Comparison of ENCODE assay signal across 8 mouse cellular contexts in the genomic region with DNA sequence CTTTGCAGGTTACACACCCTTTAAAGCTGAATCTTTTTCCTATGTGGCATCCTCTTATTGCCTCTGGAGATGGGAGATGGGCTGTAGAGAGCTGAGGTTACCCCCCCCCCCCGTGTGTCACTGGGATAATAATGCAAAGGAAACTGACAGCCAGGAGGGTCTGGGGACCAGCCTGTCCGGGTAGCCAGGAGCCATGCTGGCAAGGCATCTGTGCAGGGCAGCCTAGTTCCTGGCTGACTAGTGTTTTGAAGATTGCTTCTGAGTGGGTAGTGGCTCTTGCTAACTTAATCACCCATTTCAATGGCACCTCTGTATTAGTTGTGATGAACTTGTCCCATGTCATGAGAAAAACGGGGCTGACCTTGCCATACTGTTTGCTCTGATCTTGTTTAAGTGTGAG. TPM values are rescaled to one million over a fixed set of nuclear protein-coding genes. Genes with fewer than 3 reads are reported as not detected.
DNase-seq lines count a peak whose midpoint lies in the region; ATAC-seq lines count a peak whose summit lies in the region.

No protein-coding gene starts in this region.

- H3K9ac ChIP-seq in lung, embryonic 15.5 days = peak overlapping the region; percentile 76; the same call in 1 of the 2 replicates
- peak overlapping the region; percentile 85 for H3K9ac ChIP-seq in forebrain, embryonic 14.5 days (ENCODE audit: low read length)
- peak overlapping the region; percentile 86 for H3K9ac ChIP-seq in limb, embryonic 13.5 days
- H3K9ac ChIP-seq in stomach, embryonic 14.5 days (replicated peaks; ENCODE audit: low read depth, low read length) = 0 out of 2 replicates have a peak overlapping the region, but pooled peaks have one; percentile 3

- no peaks in the 10 kb centered on the region for H3K27me3 ChIP-seq in lung, embryonic 15.5 days
- H3K27me3 ChIP-seq in forebrain, embryonic 14.5 days (replicated peaks; ENCODE audit: control insufficient read depth, insufficient read depth, low read length) = no peaks in the 10 kb centered on the region
- H3K27me3 ChIP-seq in limb, embryonic 13.5 days = no peaks in the 10 kb centered on the region
- H3K27me3 ChIP-seq in stomach, embryonic 14.5 days (ENCODE audit: control insufficient read depth, insufficient read depth, low read length) = no peaks in the 10 kb centered on the region

- WGBS in lung, embryonic 15.5 days = 33% methylated on average over 3 of the region's 3 CpGs
- 43% methylated on average over 3 of the region's 3 CpGs for whole genome bisulfite sequencing in forebrain, embryonic 14.5 days
- WGBS in limb, embryonic 13.5 days = 41% methylated on average over 3 of the region's 3 CpGs
- 39% methylated on average over 3 of the region's 3 CpGs for WGBS in stomach, embryonic 14.5 days

- no peak overlapping the region for H3K27ac ChIP-seq in lung, embryonic 15.5 days
- H3K27ac ChIP-seq in forebrain, embryonic 14.5 days (ENCODE audit: low read depth, low read length) = no peak overlapping the region
- no peak overlapping the region for H3K27ac ChIP-seq in limb, embryonic 13.5 days
- H3K27ac ChIP-seq in stomach, embryonic 14.5 days (ENCODE audit: low read length) = no peak overlapping the region

- DNase-seq in lung, postnatal 4 days = no peak
- no peak for DNase-seq in forebrain, embryonic 14.5 days (ENCODE audit: low spot score)
- DNase-seq in retina, postnatal 1 day = no peak
- DNase-seq in right cerebral cortex, postnatal 36 days (ENCODE audit: low spot score in 2 of 2) = no peak
- DNase-seq in layer of hippocampus, adult 8-10 months (ENCODE audit: low spot score in 2 of 2) = no peak

- no peak for ATAC-seq in lung, embryonic 15.5 days (ENCODE audit: borderline replicate concordance, extremely low read depth, low FRiP score, low TSS enrichment)
- ATAC-seq in forebrain, embryonic 14.5 days = no peak
- ATAC-seq in limb, embryonic 13.5 days (ENCODE audit: low FRiP score, low read depth) = no peak
- ATAC-seq in stomach, embryonic 14.5 days (ENCODE audit: insufficient number of reproducible peaks, insufficient read depth, low FRiP score, low read depth) = no peak

- H3K4me3 ChIP-seq in lung, embryonic 15.5 days = peak overlapping the region; percentile 80
- peak overlapping the region; percentile 80 for H3K4me3 ChIP-seq in forebrain, embryonic 14.5 days (ENCODE audit: low read depth, low read length)
- H3K4me3 ChIP-seq in limb, embryonic 13.5 days = peak overlapping the region; percentile 90
- H3K4me3 ChIP-seq in stomach, embryonic 14.5 days (ENCODE audit: low read depth, low read length) = peak overlapping the region; percentile 76

- peaks cover 49% of the 10 kb centered on the region for H3K4me1 ChIP-seq in lung, embryonic 15.5 days
- H3K4me1 ChIP-seq in forebrain, embryonic 14.5 days (ENCODE audit: control insufficient read depth, insufficient read depth, low read length) = peaks cover 27% of the 10 kb centered on the region
- peaks cover 52% of the 10 kb centered on the region for H3K4me1 ChIP-seq in limb, embryonic 13.5 days
- peaks cover 30% of the 10 kb centered on the region for H3K4me1 ChIP-seq in stomach, embryonic 14.5 days (ENCODE audit: control insufficient read depth, insufficient read depth, low read length)

- no peaks in the 10 kb centered on the region for H3K9me3 ChIP-seq in lung, embryonic 15.5 days
- H3K9me3 ChIP-seq in forebrain, embryonic 14.5 days (replicated peaks; ENCODE audit: control insufficient read depth, low read length) = no peaks in the 10 kb centered on the region
- no peaks in the 10 kb centered on the region for H3K9me3 ChIP-seq in limb, embryonic 13.5 days
- H3K9me3 ChIP-seq in stomach, embryonic 14.5 days (ENCODE audit: control insufficient read depth, low read depth, low read length) = no peaks in the 10 kb centered on the region

- peak overlapping the region; percentile 80 for H3K4me2 ChIP-seq in lung, embryonic 15.5 days
- peak overlapping the region; percentile 68 for H3K4me2 ChIP-seq in forebrain, embryonic 14.5 days (ENCODE audit: low read length)
- peak overlapping the region; percentile 84 for H3K4me2 ChIP-seq in limb, embryonic 13.5 days (replicated peaks)
- H3K4me2 ChIP-seq in stomach, embryonic 14.5 days (replicated peaks; ENCODE audit: low read depth, low read length) = peak overlapping the region; percentile 85

- H3K36me3 ChIP-seq in lung, embryonic 15.5 days = peaks cover 15% of the 10 kb centered on the region
- H3K36me3 ChIP-seq in forebrain, embryonic 14.5 days (ENCODE audit: control insufficient read depth, insufficient read depth, low read length) = peaks cover 14% of the 10 kb centered on the region
- peaks cover 21% of the 10 kb centered on the region for H3K36me3 ChIP-seq in limb, embryonic 13.5 days
- peaks cover 14% of the 10 kb centered on the region for H3K36me3 ChIP-seq in stomach, embryonic 14.5 days (ENCODE audit: control insufficient read depth, insufficient read depth, low read length)

RNA-seq across cellular contexts. Expression of gene Sufu, which starts 1.7 kb away (rescaled TPM):
- polyA plus RNA-seq in lung, embryonic 15.5 days (2015; fragmentation: Nextera tagmentation; extraction: Ambion mirVana) = 31.9 and 34.5 TPM in 2 replicates
- polyA plus RNA-seq in forebrain, embryonic 14.5 days (2014; fragmentation: Nextera tagmentation; extraction: Ambion mirVana) = 21.8 and 27.8 TPM in 2 replicates
- polyA plus RNA-seq in limb, embryonic 13.5 days (2015; fragmentation: Nextera tagmentation; extraction: Ambion mirVana) = 36.4 and 38.8 TPM in 2 replicates
- 31.5 and 35.4 TPM in 2 replicates for polyA plus RNA-seq in stomach, embryonic 14.5 days (2014; fragmentation: Nextera tagmentation; extraction: Ambion mirVana)
- 10 to 100 TPM; 17.4 to 22.3 (median 19.4) TPM for total RNA-seq in layer of hippocampus, adult 8-10 months (2022)

RNA-seq across cellular contexts. Expression of gene Actr1a, which starts 2.9 kb away (rescaled TPM):
- 137 and 139 TPM in 2 replicates for polyA plus RNA-seq in lung, embryonic 15.5 days (2015; fragmentation: Nextera tagmentation; extraction: Ambion mirVana)
- polyA plus RNA-seq in forebrain, embryonic 14.5 days (2014; fragmentation: Nextera tagmentation; extraction: Ambion mirVana) = 402 and 428 TPM in 2 replicates
- polyA plus RNA-seq in limb, embryonic 13.5 days (2015; fragmentation: Nextera tagmentation; extraction: Ambion mirVana) = 145 and 152 TPM in 2 replicates
- 141 and 142 TPM in 2 replicates for polyA plus RNA-seq in stomach, embryonic 14.5 days (2014; fragmentation: Nextera tagmentation; extraction: Ambion mirVana)
- 100 to 1,000 TPM; 175 to 202 (median 183) TPM for total RNA-seq in layer of hippocampus, adult 8-10 months (2022)

RNA-seq across cellular contexts. Expression of gene 2310034G01Rik, which starts 48.3 kb away (rescaled TPM):
- 2.0 and 2.4 TPM in 2 replicates for polyA plus RNA-seq in lung, embryonic 15.5 days (2015; fragmentation: Nextera tagmentation; extraction: Ambion mirVana)
- 1.8 and 2.2 TPM in 2 replicates for polyA plus RNA-seq in forebrain, embryonic 14.5 days (2014; fragmentation: Nextera tagmentation; extraction: Ambion mirVana)
- 2.7 TPM in 2 replicates for polyA plus RNA-seq in limb, embryonic 13.5 days (2015; fragmentation: Nextera tagmentation; extraction: Ambion mirVana)
- 1.6 and 2.1 TPM in 2 replicates for polyA plus RNA-seq in stomach, embryonic 14.5 days (2014; fragmentation: Nextera tagmentation; extraction: Ambion mirVana)
- 1 to 10 TPM in 3 of 4 experiments, under 1 TPM in 1; 0.89 to 1.5 (median 1.3) TPM for total RNA-seq in layer of hippocampus, adult 8-10 months (2022)

RNA-seq across cellular contexts. Expression of gene Mfsd13a, which starts 57.5 kb away (rescaled TPM):
- polyA plus RNA-seq in lung, embryonic 15.5 days (2015; fragmentation: Nextera tagmentation; extraction: Ambion mirVana) = 10.1 and 10.5 TPM in 2 replicates
- 7.2 TPM in 2 replicates for polyA plus RNA-seq in forebrain, embryonic 14.5 days (2014; fragmentation: Nextera tagmentation; extraction: Ambion mirVana)
- 3.5 and 4.8 TPM in 2 replicates for polyA plus RNA-seq in limb, embryonic 13.5 days (2015; fragmentation: Nextera tagmentation; extraction: Ambion mirVana)
- 10.8 and 11.4 TPM in 2 replicates for polyA plus RNA-seq in stomach, embryonic 14.5 days (2014; fragmentation: Nextera tagmentation; extraction: Ambion mirVana)
- total RNA-seq in layer of hippocampus, adult 8-10 months (2022) = 10 to 100 TPM; 28.3 to 30.7 (median 30.3) TPM

RNA-seq across cellular contexts. Expression of gene Cuedc2, which starts 59.9 kb away (rescaled TPM):
- 146 and 154 TPM in 2 replicates for polyA plus RNA-seq in lung, embryonic 15.5 days (2015; fragmentation: Nextera tagmentation; extraction: Ambion mirVana)
- polyA plus RNA-seq in forebrain, embryonic 14.5 days (2014; fragmentation: Nextera tagmentation; extraction: Ambion mirVana) = 402 and 405 TPM in 2 replicates
- 176 and 177 TPM in 2 replicates for polyA plus RNA-seq in limb, embryonic 13.5 days (2015; fragmentation: Nextera tagmentation; extraction: Ambion mirVana)
- polyA plus RNA-seq in stomach, embryonic 14.5 days (2014; fragmentation: Nextera tagmentation; extraction: Ambion mirVana) = 151 and 169 TPM in 2 replicates
- total RNA-seq in layer of hippocampus, adult 8-10 months (2022) = 100 to 1,000 TPM; 158 to 175 (median 166) TPM

Comparison
In these comparisons a context has a peak if more than half of its experiments do, and no peak if none do; other contexts are left out.
1. H3K9ac ChIP-seq: peak in every context shown above with its lines; median percentile 86 in limb, embryonic 13.5 days; 85 in forebrain, embryonic 14.5 days; 76 in lung, embryonic 15.5 days; 3 in stomach, embryonic 14.5 days.